Mouse (Mus musculus) urinary bladder, postnatal 14 days (tissue): Measurements from ENCODE around the gene Cyb5rl.
"Not testable (repeated sequence)": the region's sequence is repeated elsewhere in the genome, so short reads cannot be mapped to it uniquely, and the experiment has no call there.

Experiments used
- DNase-seq: peaks from one replicate; pipeline ENCODE4 v3.0.0; 2021; ENCODE audit warnings: low spot score

Cyb5rl gene

GRCm38 (mm10) chr4:107109181-107109580, 42.4 kb downstream of the Cyb5rl start:
- not testable (repeated sequence) for DNase-seq

DNA sequence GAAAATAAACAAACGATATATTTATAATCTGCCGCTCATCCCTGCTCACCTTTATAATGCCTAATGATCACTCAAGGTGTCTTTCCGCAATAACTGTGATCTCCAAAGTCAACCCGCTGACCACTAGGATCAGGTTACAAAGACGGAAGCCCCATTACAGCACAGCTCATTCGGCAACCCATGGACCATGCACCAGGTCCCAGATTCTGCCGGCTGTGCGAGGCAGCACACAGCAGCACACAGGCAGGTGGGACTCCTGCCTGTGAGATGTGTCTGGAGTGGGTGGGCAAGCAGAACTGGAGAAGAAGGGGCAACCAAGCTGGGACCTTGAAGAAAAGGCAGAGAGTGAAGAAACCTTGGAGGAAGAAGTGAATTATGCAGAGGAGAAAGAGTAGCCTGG, 47.5 kb downstream of the Cyb5rl start:
- DNase-seq = no peak

DNA sequence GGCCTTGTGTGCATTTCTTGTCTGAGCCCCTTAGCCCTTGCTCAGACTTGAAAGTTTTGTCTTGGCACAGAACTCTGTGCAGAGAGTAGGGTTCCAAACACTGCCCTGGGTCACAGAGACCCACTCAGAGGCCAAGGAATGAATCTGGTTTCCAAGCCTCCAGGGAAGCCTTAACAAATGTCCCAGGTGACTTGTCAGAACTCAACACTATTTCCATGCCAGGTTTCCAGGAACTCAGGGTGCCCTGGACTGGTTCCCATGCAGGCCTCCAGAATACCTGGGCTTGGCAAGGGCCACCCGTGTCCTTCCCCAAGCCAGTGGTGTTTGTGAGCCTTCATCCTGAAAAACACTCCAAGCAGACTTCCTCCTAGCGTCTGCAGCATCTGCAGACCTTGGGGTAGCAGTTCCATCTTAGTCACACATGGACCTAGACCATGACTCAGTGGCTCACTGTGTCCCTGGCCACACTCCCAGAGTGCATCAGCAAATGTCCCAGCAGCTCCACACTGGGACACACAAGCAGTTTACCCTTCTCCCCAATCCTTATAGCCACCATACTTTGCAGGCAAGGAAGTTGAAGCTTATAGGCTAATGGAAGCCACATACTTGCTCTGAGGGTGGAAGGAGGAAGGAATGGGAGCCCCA, 51.1 kb downstream of the Cyb5rl start:
- no peak for DNase-seq

- DNase-seq = peak; percentile 20
These were observed 52.3 kb downstream of the Cyb5rl start for GRCm38 (mm10) chr4:107119056-107119455.

DNA sequence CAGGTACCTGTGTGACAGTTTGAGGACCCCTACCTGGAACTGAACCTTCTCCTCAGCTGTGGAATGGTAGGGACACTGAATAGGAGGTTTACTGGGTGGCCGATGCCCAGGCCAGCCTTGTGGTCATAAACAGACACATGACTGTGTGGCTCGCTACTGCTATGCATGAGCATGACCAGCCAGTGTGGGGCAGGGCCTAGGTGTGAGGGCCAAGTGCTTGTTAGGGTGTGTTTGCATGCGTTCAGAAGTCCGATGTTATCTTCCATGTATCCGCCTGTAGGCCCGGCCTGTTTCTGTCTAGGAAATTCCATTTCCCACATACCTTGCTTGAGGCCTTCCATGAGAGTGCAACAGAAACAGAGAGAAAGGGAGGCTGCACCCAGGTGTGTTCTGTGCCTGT, 53.9 kb downstream of the Cyb5rl start:
- peak; percentile 24 for DNase-seq

- DNase-seq = peak; percentile 32
These were observed 54.6 kb downstream of the Cyb5rl start for GRCm38 (mm10) chr4:107121165-107121943.

GRCm38 (mm10) chr4:107124376-107124775, 57.6 kb downstream of the Cyb5rl start:
- no peak for DNase-seq

- DNase-seq = no peak
These were observed 58.3 kb downstream of the Cyb5rl start for GRCm38 (mm10) chr4:107125101-107125500.

- no peak for DNase-seq
These were observed 59.6 kb downstream of the Cyb5rl start for GRCm38 (mm10) chr4:107126389-107126788.

DNA sequence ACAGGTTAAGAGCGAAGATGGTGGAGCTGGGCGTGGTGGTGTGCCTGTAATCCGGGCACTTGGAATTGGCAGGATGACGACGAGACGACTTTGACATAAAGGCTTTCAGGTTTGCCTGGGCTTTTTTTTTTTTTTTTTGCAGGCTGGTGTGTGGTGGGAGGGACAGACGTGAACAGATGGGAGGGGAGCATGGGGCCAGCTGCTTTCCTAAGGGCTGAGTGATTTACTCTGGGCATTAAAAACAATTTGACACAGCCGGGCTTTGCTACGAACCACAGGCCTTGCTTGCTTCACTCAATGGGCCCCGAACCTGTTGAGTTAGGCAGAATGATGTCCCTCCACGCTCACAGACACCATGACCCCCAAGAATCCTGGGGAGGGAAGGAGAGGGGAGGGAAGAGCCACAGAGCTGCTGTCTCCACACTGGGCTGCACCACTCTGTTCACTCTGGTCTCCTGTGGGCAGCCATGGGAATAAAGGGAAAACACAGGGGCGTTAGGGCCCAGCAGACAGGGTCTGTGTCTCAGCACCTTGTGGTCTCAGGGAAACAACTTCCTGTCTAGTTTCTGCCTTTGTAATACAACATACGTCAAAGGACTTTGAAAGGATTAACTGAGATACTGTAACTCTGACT, 60.2 kb downstream of the Cyb5rl start:
- no peak for DNase-seq

GRCm38 (mm10) chr4:107127901-107128669, 61.3 kb downstream of the Cyb5rl start:
- DNase-seq = no peak

DNA sequence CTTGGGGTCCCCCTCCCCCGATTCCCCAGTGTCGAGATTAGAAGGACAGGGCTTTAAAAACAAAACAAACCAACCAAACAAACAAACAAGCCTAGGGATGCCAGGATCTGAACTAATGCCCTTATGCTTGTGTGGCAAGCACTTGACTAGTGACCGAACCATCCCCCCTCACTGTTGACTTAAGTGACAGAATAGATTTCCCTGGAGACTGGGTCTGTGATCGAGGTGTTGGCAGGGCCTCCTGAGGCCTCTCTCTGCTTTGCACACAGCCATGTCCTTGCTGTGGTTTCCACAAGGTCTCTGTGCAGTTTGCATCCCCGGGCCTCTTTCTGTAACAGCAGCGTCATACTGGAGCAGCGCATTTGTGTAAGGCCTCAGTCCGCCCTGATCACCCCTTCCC, 62.6 kb downstream of the Cyb5rl start:
- no peak for DNase-seq

GRCm38 (mm10) chr4:107130534-107130933, 63.7 kb downstream of the Cyb5rl start:
- peak; percentile 17 for DNase-seq

- no peak for DNase-seq
These were observed 68.1 kb downstream of the Cyb5rl start for GRCm38 (mm10) chr4:107134891-107135290.

GRCm38 (mm10) chr4:107135663-107136062, 68.9 kb downstream of the Cyb5rl start:
- no peak for DNase-seq

- no peak for DNase-seq
These were observed 69.7 kb downstream of the Cyb5rl start for GRCm38 (mm10) chr4:107136531-107136930.
